Mouse (Mus musculus) lung, embryonic 16.5 days (tissue): ENCODE measurements around the gene Unc5c. TPM values are rescaled to one million over a fixed set of nuclear protein-coding genes. Genes with fewer than 3 reads are reported as not detected.
A peak's percentile ranks its signal among the peaks of the same experiment; 100 is the strongest.

Source experiments
- ATAC-seq: fragments of 200-750 bp; cut with Nextera tagmentation; 2 replicates; pipeline ENCODE4 v1.8.0; 2017; ENCODE audit warnings: low read depth, mild to moderate bottlenecking, moderate library complexity
- H3K27ac ChIP-seq: fragments of 300-500 bp; sonication (generic); 2 replicates; pipeline ENCODE4 v1.5.1; 2014; ENCODE audit warnings: mild to moderate bottlenecking, control low read depth, low read length
- H3K27me3 ChIP-seq: fragments of 300-500 bp; sonication (generic); 2 replicates; pipeline ENCODE4 v1.6.1; 2014; ENCODE audit warnings: low read depth, low read length, mixed read lengths; ENCODE audit not compliant: control insufficient read depth, insufficient read depth
- H3K36me3 ChIP-seq: fragments of 300-500 bp; sonication (generic); 2 replicates; pipeline ENCODE4 v1.6.1; 2014; ENCODE audit warnings: low read length; ENCODE audit not compliant: control insufficient read depth, insufficient read depth
- H3K4me1 ChIP-seq: fragments of 300-500 bp; sonication (generic); replicated peaks from 2 replicates; pipeline ENCODE4 v1.6.1; 2014; ENCODE audit warnings: low read length, mixed read lengths; ENCODE audit not compliant: control insufficient read depth, insufficient read depth
- H3K4me2 ChIP-seq: fragments of 300-500 bp; sonication (generic); 2 replicates; pipeline ENCODE4 v1.6.1; 2014; ENCODE audit warnings: low read depth, low read length, control low read depth
- H3K4me3 ChIP-seq: fragments of 300-500 bp; sonication (generic); 2 replicates; pipeline ENCODE4 v1.5.1; 2014; ENCODE audit warnings: mild to moderate bottlenecking, low read length, control low read depth
- H3K9ac ChIP-seq: fragments of 300-500 bp; sonication (generic); 2 replicates; pipeline ENCODE4 v1.6.1; 2014; ENCODE audit warnings: low read length, control low read depth
- H3K9me3 ChIP-seq: fragments of 300-500 bp; sonication (generic); 2 replicates; pipeline ENCODE4 v1.6.1; 2016; ENCODE audit warnings: low read length; ENCODE audit not compliant: control insufficient read depth
- WGBS: fragments of 180-500 bp; shearing (Covaris S2); extraction: QIAGEN DNeasy Blood & Tissue Kit; methylation state at CpG from one replicate; pipeline ENCODE4 v1.1.7; 2014; 5-methylcytosine and 5-hydroxymethylcytosine counted together
- polyA plus RNA-seq: library from polyadenylated mRNA; unstranded; fragments of >200 nt; fragmentation: Nextera tagmentation; extraction: Ambion mirVana; gene quantifications from 2 replicates; pipeline ENCODE4 v1.2.1, GENCODE M21; 2015

The Unc5c gene
- polyA plus RNA-seq, 1 experiment from 2014 or later: 16.6 TPM

GRCm38 (mm10) chr3:141794371-141794770 lies 329.4 kb downstream of the Unc5c start:
- H3K4me2 ChIP-seq: no peak overlapping the region
- no peaks in the 10 kb centered on the region for H3K27me3 ChIP-seq
- H3K36me3 ChIP-seq: no peaks in the 10 kb centered on the region
- no peaks in the 10 kb centered on the region for H3K9me3 ChIP-seq
- no peak overlapping the region for H3K27ac ChIP-seq
- H3K4me3 ChIP-seq: no peak overlapping the region
- 61% methylated on average over 3 of the region's 3 CpGs for WGBS
- no peak for ATAC-seq
- no peak overlapping the region for H3K9ac ChIP-seq
- peaks cover 3% of the 10 kb centered on the region; the same call in 1 of the 2 replicates for H3K4me1 ChIP-seq

- Histone ChIP-seq H3K9ac (no peak overlapping the region), H3K27ac (no peak overlapping the region), H3K4me3 (no peak overlapping the region), H3K27me3 (no peaks in the 10 kb centered on the region), H3K9me3 (no peaks in the 10 kb centered on the region), H3K4me1 (peaks cover 3% of the 10 kb centered on the region; the same call in 1 of the 2 replicates), H3K4me2 (no peak overlapping the region), H3K36me3 (no peaks in the 10 kb centered on the region)
- peak; percentile 75 for ATAC-seq
Measured at GRCm38 (mm10) chr3:141797372-141797771, 332.4 kb downstream of the Unc5c start.

- 28% methylated on average over 1 of the region's 1 CpGs for WGBS
- Histone ChIP-seq H3K27me3 (no peaks in the 10 kb centered on the region), H3K9me3 (no peaks in the 10 kb centered on the region), H3K27ac (no peak overlapping the region), H3K4me3 (no peak overlapping the region), H3K9ac (no peak overlapping the region), H3K36me3 (no peaks in the 10 kb centered on the region), H3K4me1 (peaks cover 3% of the 10 kb centered on the region; the same call in 1 of the 2 replicates), H3K4me2 (no peak overlapping the region)
- ATAC-seq: peak; percentile 95
Measured at GRCm38 (mm10) chr3:141797789-141798188, 332.8 kb downstream of the Unc5c start.

- 0 out of 2 replicates have a peak, but pooled peaks have one; percentile 34 for ATAC-seq
- Histone ChIP-seq H3K27me3 (no peaks in the 10 kb centered on the region), H3K36me3 (no peaks in the 10 kb centered on the region), H3K4me2 (no peak overlapping the region), H3K27ac (no peak overlapping the region), H3K4me3 (no peak overlapping the region), H3K9me3 (no peaks in the 10 kb centered on the region), H3K9ac (no peak overlapping the region), H3K4me1 (peaks cover 5% of the 10 kb centered on the region; the same call in 1 of the 2 replicates)
- WGBS: 57% methylated on average over 5 of the region's 5 CpGs
Measured at GRCm38 (mm10) chr3:141804133-141804532, 339.1 kb downstream of the Unc5c start.

- Histone ChIP-seq H3K36me3 (no peaks in the 10 kb centered on the region), H3K9me3 (no peaks in the 10 kb centered on the region), H3K4me2 (no peak overlapping the region), H3K27ac (no peak overlapping the region), H3K9ac (no peak overlapping the region), H3K4me3 (no peak overlapping the region), H3K4me1 (no peaks in the 10 kb centered on the region), H3K27me3 (no peaks in the 10 kb centered on the region)
- no peak for ATAC-seq
- WGBS: 65% methylated on average over 3 of the region's 3 CpGs
Measured at GRCm38 (mm10) chr3:141809581-141809980, 344.6 kb downstream of the Unc5c start.

GRCm38 (mm10) chr3:141810944-141811343 lies 345.9 kb downstream of the Unc5c start:
- no peaks in the 10 kb centered on the region for H3K4me1 ChIP-seq
- H3K9ac ChIP-seq: no peak overlapping the region
- H3K27me3 ChIP-seq: no peaks in the 10 kb centered on the region
- no peak overlapping the region for H3K4me2 ChIP-seq
- no peak for ATAC-seq
- H3K9me3 ChIP-seq: no peaks in the 10 kb centered on the region
- 57% methylated on average over 7 of the region's 7 CpGs for WGBS
- H3K36me3 ChIP-seq: no peaks in the 10 kb centered on the region
- no peak overlapping the region for H3K4me3 ChIP-seq
- no peak overlapping the region for H3K27ac ChIP-seq

GRCm38 (mm10) chr3:141811348-141811747 lies 346.3 kb downstream of the Unc5c start:
- Histone ChIP-seq H3K27ac (no peak overlapping the region), H3K4me1 (no peaks in the 10 kb centered on the region), H3K9me3 (no peaks in the 10 kb centered on the region), H3K4me2 (no peak overlapping the region), H3K27me3 (no peaks in the 10 kb centered on the region), H3K9ac (no peak overlapping the region), H3K4me3 (no peak overlapping the region), H3K36me3 (no peaks in the 10 kb centered on the region)
- WGBS: 20% methylated on average over 2 of the region's 2 CpGs
- peak; percentile 49; the same call in 1 of the 2 replicates for ATAC-seq

- Histone ChIP-seq H3K27ac (no peak overlapping the region), H3K9me3 (no peaks in the 10 kb centered on the region), H3K4me3 (no peak overlapping the region), H3K4me2 (no peak overlapping the region), H3K36me3 (no peaks in the 10 kb centered on the region), H3K9ac (no peak overlapping the region), H3K4me1 (no peaks in the 10 kb centered on the region), H3K27me3 (no peaks in the 10 kb centered on the region)
- whole genome bisulfite sequencing: 71% methylated on average over 1 of the region's 1 CpGs
- no peak for ATAC-seq
Measured at GRCm38 (mm10) chr3:141814776-141815175, 349.8 kb downstream of the Unc5c start.

GRCm38 (mm10) chr3:141818615-141819312 lies 353.7 kb downstream of the Unc5c start:
- ATAC-seq: no peak
- Histone ChIP-seq H3K27ac (no peak overlapping the region), H3K36me3 (no peaks in the 10 kb centered on the region), H3K4me2 (no peak overlapping the region), H3K9ac (no peak overlapping the region), H3K27me3 (no peaks in the 10 kb centered on the region), H3K9me3 (no peaks in the 10 kb centered on the region), H3K4me3 (no peak overlapping the region), H3K4me1 (no peaks in the 10 kb centered on the region)
- WGBS: 42% methylated on average over 3 of the region's 3 CpGs
